Mouse (Mus musculus): ENCODE measurements around the gene Gm29133.

Gm29133 gene

GRCm38 (mm10) chr3:75747897-75748296 is at the start of gene Gm29133:
TSS of gene Gm29133 (plus strand) at chr3:75748197.
- DNase-seq (ENCODE audit: low spot score in 2 of 2) = no peak

DNA sequence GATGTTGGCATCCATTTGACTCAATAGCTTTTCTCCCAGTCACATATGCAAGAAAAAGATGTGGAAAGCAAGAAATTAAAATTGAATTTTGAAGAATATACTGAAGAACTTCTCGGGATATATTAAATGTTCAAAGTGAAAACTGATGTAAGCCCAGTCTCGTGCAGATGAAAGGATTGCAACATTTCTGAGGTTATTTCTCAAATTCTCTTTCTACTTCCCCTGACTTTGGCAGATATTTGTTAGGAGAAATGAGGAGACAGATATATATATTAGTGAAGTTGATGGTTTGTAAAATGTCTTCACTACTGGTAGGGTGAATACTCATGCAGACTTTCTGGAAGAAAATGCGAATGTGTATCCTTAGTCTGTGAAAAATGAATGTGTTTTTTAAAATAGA is 48.9 kb upstream of the Gm29133 start:
- no peak for DNase-seq (ENCODE audit: low spot score in 2 of 2)

- DNase-seq (ENCODE audit: low spot score in 2 of 2) = no peak
These were observed 46.7 kb upstream of the Gm29133 start for GRCm38 (mm10) chr3:75701336-75701735.

DNA sequence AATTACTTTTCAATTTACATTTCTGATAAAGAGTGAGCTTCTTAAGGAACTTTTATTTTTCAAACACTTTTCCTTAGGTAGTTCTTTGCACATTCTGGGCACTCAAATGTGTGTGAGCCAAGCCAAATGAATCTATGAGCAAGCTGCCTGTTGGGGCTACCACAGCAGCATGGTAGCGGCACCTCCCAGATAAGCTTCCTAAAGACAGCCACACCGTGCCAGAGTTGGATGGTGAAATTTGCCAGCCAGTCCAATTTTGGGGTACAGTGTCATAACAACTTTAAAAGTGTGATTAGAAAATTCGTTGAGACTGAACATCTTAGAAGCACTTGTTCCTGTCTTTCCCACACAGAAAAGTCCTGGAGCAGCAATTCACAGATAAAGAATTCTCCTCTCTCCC is 41.5 kb upstream of the Gm29133 start:
- no peak for DNase-seq (ENCODE audit: low spot score in 2 of 2)

- peak in 1 of 2 experiments; percentile 52 for DNase-seq (ENCODE audit: low spot score in 2 of 2)
These were observed 34.2 kb upstream of the Gm29133 start for GRCm38 (mm10) chr3:75713678-75714295.

DNA sequence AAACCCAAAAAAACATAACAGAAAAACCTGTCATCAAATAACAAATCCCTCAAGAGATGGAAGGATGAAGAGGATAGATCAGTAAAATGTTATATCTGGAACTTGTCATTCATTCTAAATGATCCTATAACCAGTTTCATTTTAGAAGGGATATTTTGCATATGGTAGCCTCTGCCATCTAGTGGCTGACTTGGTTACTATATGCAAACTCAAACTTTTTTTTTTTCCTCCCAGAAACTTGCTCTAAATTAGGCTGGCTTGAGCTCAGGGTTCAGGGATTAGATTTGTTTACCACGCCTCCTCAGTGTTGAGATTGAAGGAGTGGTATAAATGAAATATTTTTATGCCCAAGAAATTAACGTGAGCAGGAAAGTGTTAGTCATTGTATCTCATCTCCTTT is 27.3 kb upstream of the Gm29133 start:
- DNase-seq (ENCODE audit: low spot score in 2 of 2) = no peak

GRCm38 (mm10) chr3:75730982-75731600 is 16.9 kb upstream of the Gm29133 start:
- DNase-seq (ENCODE audit: low spot score in 2 of 2) = peak in 1 of 2 experiments; percentile 18

DNA sequence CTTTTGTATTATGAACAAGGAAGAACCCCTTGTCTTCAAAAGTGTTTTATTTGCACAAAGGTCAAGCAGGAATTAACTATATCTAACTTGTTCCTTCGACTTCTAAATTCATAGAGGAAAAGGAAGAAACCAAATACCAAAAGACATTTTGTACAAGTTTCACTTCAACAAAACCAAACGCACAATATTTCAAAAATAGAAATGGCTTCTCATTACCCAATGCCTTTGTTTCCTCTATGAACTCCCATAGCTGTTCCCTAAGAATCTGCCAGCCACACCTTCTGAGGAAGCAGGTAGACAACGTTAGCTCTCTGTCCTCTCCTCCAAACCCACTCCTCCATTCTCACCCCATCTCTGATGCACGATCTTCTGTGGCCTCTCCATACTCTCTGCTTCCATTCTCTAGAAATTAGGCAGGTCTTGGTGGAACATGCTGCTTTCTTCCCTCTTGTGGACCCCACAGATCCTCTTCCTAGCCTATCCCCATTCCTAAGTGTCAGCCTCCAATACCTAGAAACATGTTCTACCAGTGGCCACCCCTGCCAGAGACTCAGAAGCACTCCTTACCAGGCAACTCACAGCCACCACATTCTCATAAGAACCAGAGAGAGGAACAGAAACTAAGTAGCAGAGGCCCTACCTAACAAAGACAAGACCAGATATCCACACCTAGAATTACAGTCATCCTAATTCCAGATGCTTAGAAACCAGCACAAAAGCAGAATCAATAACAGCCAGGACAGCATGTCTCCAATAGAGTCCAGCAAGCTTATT is 4.1 kb upstream of the Gm29133 start:
- DNase-seq (ENCODE audit: low spot score in 2 of 2) = peak in 1 of 2 experiments; percentile 20

DNA sequence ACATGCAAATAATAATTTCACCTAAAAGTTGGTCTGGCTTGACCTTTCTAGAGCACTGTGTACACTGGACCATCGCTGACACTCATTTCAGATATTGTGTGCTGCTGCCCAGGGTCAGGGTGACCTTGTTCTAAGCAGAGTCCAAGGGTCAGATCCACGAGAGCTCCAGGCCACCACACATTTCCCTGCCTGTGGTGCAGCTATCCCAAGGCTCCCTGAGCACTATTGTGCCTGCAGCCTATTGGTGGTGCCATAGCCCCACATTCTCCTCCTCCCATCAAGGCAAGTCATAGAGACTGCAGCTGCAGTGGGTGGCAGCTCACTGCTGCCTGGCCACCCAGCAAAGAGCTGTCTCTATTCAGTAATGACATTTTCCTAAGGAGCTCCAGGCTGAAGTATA is 2.7 kb upstream of the Gm29133 start:
- no peak for DNase-seq (ENCODE audit: low spot score in 2 of 2)

DNA sequence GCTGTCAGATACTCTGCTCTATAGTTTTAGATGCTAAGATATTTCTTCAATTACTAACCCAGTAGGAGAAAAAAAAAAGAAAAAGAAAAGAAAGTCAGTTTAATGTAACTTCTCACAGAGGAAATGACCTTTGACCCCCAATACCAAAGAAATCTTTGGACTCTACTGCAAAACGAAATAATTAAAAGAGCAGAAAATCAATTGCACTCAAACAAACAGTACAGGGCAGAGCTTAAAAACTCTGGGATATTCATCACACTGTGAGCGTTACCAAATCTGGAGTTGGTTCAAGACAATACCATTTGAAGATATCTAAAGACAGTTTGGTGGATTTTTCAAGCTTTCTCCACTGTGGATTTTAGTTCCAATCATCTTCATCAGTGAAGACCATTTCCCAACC is 15.4 kb downstream of the Gm29133 start:
- DNase-seq (ENCODE audit: low spot score in 2 of 2) = no peak

DNA sequence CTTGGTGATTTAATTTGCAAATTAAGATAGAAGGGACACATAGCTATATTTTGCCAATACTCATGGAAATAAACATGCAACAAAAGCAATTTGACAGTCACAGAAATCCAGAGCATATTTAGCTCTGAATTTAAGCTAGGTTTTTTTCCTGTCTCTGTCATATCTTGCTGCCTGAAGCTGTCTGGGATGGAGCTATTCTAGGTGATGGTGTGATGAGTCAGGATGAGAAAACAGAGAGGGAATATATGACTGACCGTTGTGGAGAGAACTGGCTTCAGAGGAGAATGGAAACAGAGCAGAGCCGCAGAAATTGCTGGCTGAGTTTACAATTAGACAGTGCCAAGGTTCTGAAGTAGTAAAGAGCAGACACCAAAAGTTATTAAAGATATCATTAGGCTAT is 26.3 kb downstream of the Gm29133 start:
- DNase-seq (ENCODE audit: low spot score in 2 of 2) = no peak

DNA sequence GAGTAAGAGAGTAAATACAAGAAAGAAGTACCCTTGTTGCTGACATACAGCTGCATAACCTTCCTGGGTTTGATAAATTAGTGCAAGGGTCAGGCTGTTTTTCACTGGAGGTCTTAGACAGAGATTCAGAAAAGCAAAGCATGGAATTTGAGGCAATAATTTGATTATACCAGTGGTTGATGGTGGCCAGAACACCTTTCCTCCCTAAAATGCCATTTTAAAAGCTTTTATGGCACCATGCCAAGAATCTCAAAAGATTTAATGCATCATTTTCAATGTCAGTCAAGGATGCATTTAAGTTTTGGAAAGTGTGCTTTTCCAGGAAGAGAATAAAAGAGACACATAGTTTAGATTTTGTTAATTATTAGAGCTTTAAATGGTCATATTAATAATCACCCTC is 60.0 kb downstream of the Gm29133 start:
- DNase-seq (ENCODE audit: low spot score in 2 of 2) = no peak

- no peak for DNase-seq (ENCODE audit: low spot score in 2 of 2)
These were observed 75.9 kb downstream of the Gm29133 start for GRCm38 (mm10) chr3:75823934-75824333.

GRCm38 (mm10) chr3:75824458-75824857 is 76.5 kb downstream of the Gm29133 start:
- no peak for DNase-seq (ENCODE audit: low spot score in 2 of 2)

- no peak for DNase-seq (ENCODE audit: low spot score in 2 of 2)
These were observed 86.8 kb downstream of the Gm29133 start for GRCm38 (mm10) chr3:75834827-75835226.

DNA sequence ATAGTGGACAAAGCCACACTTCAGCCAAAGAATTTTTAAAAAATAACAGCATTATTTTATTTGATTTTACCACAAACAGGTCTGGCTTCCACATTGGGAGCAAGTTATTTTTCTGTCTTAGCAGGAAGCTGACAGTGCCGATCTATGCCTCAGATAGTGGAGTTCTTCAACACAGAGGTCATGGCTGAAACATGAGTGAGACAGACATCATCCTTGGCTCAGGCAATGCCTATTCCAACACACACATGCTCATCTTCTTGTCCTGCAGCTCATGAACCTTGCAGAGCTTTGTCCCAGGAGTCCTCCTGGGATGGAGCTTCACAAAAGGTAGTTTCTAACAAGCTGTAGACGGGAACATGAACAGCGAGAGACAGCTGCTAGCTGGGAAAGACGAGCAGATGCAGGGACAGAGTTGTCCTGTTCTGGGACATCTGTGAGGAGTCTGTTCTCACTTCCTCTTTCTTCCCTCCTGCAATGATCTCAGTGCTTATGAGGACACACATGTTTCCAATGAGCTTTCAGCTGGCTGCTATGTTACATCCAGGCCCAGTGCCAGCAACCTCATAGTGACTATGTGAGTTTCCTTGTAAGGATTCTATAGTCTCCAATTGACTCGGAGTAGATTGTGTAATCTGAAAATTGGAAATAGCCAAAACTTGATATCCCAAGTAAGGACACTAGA is 87.4 kb downstream of the Gm29133 start:
- DNase-seq (ENCODE audit: low spot score in 2 of 2) = no peak

All from spleen, postnatal 10 days (tissue).